Mouse (Mus musculus) heart, adult 8-10 months (tissue): Measurements from ENCODE around the gene Ssx9. TPM values are rescaled to one million over a fixed set of nuclear protein-coding genes. Genes with fewer than 3 reads are reported as not detected.
A peak's percentile ranks its signal among the peaks of the same experiment; 100 is the strongest.
"Not testable (repeated sequence)": the region's sequence is repeated elsewhere in the genome, so short reads cannot be mapped to it uniquely, and the experiment has no call there.

Experiments
- DNase-seq: peaks from one replicate; pipeline ENCODE4 v3.0.0; 2022; ENCODE audit warnings: low spot score
- total RNA-seq, 4 experiments: library from RNA; stranded (reverse); gene quantifications; 2 replicates each; pipeline ENCODE4 v1.2.4; 2022

Gene Ssx9
- total RNA-seq, result not detected

GRCm38 (mm10) chrX:8748132-8748531, at the start of gene Ssx9:
Gene Ssx9 (plus strand): TSS chrX:8748432.
- not testable (repeated sequence) for DNase-seq

GRCm38 (mm10) chrX:8732907-8733306, 15.3 kb upstream of the Ssx9 start:
- DNase-seq, result peak; percentile 1

GRCm38 (mm10) chrX:8803391-8803790, 55.2 kb downstream of the Ssx9 start, which contains the start of gene Ssxb5:
Gene Ssxb5 (plus strand): TSS chrX:8803691.
- not testable (repeated sequence) for DNase-seq

Other genes starting within 250 kb of the Ssx9 start
- not detected for gene Gm14459, start 223.5 kb upstream of the Ssx9 start, total RNA-seq
- gene Ssxb6, start 200.2 kb upstream of the Ssx9 start, total RNA-seq, result not detected
- gene Ssxb3, start 156.6 kb upstream of the Ssx9 start, total RNA-seq, result not detected
- not detected for gene Ssxb8, start 57.6 kb upstream of the Ssx9 start, total RNA-seq
- not detected for gene Ssxb5, start 55.3 kb downstream of the Ssx9 start, total RNA-seq
- not detected for gene Gm6592, start 95.6 kb downstream of the Ssx9 start, total RNA-seq
- not detected for gene Gm5751, start 125.8 kb downstream of the Ssx9 start, total RNA-seq
- gene B630019K06Rik, start 143.9 kb downstream of the Ssx9 start, total RNA-seq, result 1 to 10 TPM in 3 of 4 experiments, under 1 TPM in 1; 0.80 to 1.2 (median 1.0) TPM
- gene Fthl17b, start 214.5 kb downstream of the Ssx9 start, total RNA-seq, result not detected
- gene Fthl17c, start 228.1 kb downstream of the Ssx9 start, total RNA-seq, result not detected
- not detected for gene Fthl17d, start 238.3 kb downstream of the Ssx9 start, total RNA-seq